Mouse (Mus musculus) NIH3T3 (cell line): ENCODE measurements around the gene Ell2.

Experiments used
- DNase-seq: peaks from one replicate; pipeline ENCODE4 v3.0.0-alpha.2; 2012; ENCODE audit warnings: low read depth

The Ell2 gene

DNA sequence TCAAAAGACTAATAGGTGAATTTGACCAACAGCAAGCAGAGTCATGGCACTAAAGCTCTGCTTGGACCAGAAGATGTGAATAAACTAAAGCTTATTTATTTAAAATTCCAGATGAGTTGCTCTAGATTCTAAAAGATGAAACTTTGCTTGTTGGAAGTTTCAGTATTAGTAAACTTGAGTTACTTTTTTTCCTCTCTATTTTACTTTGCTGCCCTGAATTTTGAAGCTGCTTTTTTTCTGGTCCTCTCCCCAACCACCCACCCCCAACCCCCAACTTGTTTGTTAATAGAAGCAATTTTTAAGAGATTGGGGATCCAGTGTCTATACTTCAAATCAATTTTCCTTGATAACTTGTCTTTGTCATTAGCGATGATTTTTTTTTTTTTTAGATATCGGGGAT, 64.2 kb downstream of the Ell2 start:
- no peak for DNase-seq

DNA sequence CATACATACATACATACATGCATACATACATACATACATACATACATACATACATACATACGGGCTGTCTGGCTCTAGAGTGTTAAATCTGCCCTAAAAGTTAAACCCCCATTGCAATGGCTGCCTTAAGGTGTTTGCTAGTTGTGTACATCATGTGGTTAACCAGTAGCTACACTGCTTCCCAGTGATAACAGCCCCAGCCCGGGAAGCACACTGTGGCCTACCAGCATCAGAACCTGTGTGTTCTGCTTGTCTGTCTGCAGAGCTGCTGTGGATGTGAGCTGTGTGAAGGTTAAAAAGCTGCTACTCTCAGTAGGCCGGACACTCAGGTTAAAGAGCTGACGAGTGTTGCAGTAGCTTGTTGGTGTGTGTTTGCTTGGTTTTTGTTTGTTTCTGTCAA, 64.8 kb downstream of the Ell2 start:
- no peak for DNase-seq

DNA sequence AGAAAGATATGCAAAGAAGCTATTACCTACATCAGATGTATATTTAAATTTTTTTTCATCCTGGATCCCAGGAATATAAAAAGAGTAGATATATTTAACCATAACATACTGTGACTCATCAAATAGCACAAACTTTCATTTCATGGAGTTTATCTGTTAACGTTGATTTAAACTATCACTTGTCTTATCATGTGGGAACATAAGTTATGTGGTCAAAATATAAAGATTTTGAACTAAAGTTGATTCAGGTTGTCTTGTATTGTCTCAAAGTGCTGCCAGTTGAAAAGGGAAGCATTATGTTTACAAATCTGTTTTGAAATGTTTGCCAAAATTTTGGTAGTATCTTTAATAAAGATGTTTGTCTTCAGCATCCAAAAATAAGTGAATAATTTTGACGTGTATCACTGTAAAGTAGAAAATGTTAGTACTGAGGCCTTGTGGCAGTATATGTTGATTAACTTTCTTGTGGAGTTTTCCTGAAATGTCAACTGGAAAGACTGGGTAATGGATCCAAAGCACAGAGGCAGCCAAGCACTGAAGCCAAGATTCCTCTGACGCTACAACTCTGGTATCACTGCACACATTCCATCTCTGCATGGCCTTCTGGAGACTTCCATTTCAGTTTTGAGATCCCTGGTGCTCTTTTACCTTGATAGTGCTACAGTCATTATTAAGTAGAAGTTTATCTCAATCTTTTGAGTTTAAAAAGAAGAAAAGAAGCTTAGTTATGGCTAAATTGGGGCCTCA, 65.6 kb downstream of the Ell2 start:
- DNase-seq, result no peak

DNA sequence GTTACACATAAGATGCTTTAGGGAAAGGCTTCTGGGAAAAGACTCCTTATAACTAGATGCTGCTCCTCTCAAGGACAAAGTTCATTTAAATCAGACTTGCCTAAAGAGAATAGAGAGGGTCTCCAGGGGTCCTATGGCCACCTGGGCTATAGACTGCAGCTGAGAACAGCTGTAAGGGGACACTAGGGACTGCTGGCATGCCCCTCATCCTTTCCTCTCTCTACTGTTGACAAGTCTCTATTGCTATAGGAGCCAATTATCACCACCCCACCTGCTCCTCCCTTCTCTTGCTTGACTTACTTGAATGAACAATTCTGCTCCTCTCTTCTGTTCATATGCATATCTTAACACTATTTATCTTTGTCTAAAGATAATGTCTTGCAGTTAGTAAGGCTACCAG, 69.4 kb downstream of the Ell2 start:
- no peak for DNase-seq

DNA sequence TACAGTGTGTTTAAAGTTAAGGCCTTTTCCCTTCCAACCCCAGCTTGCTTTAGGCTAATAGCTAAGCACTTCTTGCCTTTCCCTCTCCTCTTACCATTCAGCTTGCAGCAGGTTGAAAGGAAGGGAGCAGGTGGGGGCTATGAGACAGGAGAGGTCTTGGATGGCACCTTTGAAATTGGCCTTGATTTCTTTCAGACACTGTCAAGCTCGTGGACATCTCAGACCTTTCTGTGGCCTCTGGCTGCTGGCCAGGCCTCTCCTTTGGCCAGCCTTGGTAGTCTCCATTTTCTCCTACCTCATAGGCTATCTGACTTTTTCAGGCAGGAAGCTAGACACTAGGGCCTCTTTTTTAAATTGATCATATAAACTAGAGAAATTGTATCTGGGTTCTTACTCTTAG, 70.1 kb downstream of the Ell2 start:
- DNase-seq, result no peak

DNA sequence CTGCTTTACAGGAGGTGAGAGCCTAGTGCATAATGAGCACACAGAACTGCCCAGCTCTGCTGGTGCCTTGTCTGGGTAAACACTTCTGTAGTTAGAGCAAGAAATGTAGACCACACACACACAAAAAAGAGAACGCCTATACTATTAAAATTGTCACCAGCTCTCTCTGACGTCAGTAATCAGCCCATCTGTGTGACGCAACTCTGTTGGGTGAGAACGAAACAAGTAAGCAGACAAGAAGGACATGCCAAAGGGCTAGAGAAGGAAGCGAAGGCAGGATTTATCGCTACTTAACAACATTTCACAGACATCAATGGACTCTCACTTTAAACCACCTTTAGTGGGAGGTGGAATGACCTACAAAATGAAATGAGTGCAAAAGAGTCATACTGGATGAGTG, 71.6 kb downstream of the Ell2 start:
- DNase-seq, result no peak

DNA sequence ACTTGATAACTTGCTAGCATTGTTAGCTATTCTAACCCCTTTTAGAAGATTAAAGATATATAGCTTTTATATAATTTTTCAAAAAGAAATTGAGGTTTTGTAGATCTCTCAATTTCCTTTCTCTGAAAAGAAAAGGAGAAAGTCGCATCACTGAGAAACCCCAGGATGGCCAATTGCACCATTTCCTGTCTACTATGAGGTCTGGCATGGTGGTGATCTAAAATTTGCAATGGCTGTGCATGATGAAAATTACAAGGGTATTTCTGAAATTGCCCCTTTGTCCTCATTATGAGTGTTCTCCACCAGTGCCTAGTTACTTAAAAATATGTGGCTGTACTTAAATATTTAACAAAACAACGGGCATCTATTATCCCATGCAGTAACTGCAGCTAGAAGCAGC, 72.6 kb downstream of the Ell2 start:
- no peak for DNase-seq

DNA sequence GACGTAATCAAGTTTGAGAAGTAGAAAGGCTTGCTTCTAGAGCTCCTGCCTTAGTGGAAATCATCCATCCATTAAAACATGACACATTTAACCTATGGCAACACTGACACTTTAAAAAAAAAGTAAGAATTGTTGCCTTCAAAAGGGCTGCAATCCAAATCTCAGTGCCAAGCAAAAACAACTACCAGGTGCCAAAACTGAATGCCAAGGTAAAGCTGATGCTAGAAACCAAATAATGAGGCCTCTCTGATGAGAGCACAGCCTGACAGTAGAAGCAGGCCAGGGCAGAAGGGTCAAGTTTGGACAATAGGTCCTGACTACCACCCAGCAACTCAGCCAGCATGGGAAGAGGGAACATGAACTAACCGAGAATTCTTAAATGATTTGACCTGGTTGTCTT, 73.5 kb downstream of the Ell2 start:
- DNase-seq, result no peak

DNA sequence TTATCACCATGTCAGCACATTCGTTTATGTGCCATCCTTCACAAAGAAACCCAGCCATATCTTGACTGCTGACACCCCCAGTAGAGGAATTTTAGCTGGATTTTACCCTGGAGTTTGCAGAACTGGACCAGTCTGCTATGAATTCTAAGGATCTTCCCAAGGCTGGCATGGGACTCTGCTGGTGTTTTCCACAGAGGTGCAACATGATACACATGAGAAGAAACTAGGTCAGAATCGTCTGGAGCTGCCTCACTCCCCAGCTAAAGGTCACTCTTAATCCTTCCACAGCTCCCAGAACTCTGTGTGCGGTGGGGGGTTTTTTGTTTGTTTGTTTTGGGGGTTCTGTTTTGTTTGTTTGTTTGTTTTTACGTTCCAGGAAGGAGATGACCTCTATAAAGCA, 79.2 kb downstream of the Ell2 start:
- DNase-seq, result no peak

DNA sequence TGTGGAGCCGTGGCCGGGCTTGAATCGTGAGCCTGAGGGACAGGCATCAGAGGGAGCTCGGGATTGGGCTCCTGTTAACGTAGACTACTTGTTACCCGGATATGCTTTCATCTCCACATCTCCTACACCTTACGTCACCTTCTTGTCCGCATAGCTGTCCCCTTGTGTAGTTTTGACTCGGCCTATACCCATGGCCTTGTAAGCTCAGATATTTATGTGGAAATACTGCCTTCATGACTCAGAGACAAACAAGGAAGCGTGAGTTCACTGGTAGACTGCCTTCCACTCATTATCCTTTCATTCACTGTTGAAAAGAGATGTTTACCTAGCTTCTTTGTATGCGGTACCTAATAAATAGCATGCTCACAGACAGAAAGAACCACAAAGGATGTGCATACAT, 79.7 kb downstream of the Ell2 start:
- no peak for DNase-seq

DNA sequence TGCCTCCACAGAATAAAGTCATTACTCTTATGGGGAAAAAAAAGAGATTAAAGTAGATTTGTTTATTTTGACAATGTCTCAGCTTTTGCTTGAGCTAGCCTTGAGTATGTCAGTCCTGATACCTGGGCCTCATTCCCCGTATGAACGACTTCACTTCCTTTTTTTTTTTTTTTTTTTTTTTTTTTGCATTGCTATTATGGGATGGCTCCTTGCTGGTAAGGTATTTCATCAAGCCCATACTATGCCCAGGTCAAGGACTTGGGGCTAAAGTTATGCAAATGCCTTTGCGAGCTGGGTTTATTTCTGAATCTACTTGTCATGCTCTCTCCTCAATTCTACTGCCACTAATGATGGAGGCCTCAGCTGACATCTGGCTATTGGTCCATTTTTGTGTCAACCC, 80.8 kb downstream of the Ell2 start:
- DNase-seq, result no peak

DNA sequence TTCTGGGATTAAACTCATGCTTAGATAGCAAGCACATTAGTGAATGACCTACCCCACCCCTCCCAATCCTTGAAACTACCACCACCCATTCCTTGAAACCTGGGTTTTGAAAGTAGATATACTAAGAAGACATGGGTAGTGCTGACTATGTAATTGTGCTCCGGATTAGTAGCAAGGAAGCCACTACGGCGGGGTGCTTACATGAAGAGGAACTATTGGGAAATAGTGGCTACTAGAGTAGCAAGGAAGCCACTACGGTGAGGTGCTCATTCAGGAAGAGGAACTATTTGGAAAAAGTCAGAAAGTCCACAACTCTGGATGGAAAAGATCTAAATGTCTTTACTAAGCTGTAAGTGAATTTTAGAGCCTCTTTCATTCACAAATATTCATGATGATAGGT, 81.6 kb downstream of the Ell2 start:
- DNase-seq, result no peak

DNA sequence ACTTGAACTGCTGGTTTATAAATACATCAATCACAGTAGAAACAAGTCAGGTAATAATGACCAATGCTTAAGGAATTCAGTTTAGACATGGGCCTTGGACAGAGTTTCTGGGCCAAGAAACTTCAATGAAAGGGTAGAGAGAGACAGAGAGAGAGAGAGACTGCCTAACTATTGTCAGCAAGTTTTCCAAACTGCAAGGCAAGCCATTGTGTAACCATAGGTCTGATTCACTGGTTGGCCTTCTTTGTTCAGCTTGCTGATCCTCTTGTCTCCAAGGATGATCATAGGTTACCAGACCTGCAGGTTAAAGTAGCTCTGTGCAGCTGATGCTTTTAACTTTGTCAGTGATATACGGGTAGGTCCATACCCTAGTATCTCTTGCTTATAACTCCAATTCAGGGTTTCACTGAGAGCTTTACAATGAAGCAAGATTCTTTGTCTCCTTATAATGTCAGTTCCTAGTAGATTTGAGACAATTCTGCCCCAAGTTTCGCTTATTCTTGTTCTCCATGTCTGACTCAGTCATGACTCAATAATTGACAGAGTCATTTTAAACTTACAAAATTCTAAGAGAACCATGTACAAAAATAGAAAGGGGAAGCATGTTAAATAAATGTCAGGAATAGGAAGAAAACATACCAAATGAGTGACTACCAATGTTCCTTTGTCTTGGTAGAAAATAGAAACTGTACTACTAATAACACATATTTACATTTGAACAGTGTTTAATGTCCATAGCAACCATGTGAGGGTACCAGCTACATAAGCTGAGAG, 82.7 kb downstream of the Ell2 start:
- peak; percentile 54 for DNase-seq

DNA sequence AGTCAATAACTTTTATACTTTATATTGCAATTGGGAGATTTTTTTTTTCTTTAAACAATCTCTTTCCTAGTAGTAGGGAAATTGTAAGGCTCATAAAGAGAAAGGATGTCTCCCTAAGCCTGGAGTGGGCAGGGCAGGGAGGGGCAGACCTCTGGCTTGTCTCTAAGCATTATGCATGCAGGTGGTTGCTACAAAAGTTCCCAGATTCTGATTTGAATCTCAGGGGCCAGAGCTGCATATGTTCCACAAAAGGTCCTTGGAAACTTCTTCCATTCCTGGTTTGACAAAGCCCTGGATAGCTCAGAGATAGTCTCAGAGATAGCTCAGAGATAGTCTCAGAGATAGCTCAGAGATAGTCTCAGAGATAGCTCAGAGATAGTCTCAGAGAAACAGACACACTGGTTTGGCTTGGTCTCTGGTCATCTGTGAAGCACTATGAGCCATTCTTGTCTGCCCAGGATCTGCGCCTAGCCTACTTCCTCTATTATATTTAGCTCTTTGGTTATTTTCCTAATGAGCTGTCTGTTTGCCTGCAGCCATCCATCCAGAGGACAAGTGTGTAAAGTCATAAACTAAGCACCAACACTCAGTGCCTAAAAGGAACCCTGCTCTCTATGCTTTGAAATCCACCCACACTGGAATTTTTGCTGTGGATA, 84.1 kb downstream of the Ell2 start:
- DNase-seq, result no peak

DNA sequence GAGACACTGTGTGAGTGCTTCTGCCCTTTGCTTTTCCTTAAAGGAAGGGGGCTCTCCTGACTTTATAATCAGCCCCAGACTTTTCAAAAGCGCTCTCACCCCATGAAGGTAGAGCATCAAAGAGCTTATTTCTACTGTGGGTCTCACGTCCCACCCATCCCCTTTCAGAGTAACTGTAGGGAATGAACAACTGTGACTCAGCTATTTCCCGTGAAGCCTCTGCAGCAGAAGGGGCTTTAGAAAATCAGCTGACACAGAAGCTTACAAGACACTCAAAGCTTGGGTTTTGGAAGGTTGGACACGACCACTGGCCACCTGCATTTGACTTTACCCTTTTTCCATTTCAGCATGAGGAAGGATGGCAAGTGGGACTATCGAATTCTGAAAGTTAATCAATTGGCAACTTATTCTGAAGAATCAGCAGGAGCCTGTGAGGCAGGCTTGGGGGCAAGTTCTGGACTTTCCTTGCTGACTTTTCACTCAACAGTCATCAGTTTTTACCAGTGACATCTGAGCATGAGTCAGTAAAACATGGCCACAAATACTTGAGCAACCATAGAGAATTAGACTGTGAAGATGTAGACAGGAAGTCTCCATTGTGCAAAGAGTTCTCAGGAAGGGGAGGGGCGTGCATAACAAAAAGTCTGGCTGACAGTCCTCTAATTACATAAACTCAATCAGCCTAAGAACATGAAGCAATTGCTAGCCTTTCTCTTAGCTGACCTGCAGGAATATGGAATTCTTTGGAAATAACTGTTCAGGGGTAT, 87.5 kb downstream of the Ell2 start:
- DNase-seq, result peak; percentile 36

DNA sequence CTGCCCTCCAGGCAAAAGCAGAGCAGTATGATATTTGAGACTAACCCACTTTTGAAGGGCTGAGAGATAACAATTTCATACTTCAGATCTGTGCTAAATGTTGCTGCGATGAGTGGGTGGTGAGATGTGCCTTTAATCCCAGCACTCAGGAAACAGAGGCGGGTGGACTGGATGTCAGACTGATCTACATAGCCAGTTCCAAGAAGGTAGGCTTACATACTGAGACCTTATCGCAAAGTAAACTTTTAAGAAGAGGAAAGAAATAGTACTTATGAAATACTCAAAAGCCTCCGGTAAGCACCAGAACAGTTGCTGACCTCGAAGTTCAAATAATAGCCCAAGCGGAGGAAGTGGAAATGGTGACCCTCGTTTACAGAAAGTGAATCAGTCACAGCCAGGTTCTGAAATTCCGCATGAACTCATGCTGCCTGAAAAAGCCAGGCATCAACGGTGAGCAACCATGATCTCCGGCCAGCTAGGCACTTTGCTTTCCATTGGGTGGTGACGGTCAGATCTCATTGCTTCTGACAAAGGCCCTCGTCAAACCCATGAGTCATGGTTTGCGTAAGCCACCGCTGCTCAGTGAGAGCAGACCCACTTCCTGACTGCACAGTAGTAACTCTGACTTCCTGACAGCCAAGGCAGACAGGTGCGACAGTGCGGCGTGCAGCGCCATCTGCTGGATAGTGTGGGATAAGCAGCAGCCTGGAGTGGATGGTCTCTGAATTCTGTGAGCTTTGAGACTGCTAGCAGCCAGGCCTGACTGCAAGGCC, 91.0 kb downstream of the Ell2 start:
- peak; percentile 95 for DNase-seq

DNA sequence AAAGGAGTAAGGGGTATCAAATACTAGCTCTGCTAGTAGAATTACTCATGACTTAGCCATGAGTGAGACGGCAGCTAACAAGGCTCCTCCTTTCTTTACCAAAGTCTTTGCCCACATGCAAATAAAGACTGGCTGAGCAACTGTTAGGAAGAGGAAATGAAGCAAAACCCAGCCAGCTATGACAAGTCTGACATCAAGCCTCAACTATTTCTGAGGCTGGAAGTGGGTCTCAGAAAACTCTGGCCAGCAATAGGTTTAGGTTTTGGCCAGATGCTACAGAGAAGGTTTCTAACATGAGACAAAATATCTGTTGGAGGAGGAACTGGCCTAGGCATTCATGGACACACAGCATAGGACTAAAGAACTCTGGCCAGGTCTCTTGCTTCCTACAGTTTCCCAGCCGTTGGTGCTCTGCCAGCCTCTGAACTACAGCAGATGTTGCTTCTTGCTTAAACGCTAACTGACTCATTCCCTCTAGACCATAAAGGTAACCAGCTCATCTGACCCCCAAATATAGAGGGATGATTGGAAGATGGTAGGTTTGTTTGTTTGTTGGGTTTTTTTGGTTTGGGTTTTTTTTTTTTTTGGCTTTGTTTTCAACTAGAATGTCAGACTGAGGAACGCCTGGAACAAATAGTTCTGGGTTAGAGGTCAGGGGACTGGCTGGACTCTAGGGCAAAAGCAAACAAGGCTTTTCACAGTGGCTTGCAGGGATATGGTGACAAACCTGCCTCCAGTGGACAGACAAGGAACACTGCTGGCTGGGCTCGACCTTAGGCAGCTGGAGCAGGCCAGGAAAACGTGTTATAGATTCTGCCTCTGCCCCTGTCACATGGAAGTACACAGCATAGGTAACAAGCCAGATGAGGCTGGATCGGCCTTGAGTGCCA, 92.1 kb downstream of the Ell2 start:
- DNase-seq, result peak; percentile 91

DNA sequence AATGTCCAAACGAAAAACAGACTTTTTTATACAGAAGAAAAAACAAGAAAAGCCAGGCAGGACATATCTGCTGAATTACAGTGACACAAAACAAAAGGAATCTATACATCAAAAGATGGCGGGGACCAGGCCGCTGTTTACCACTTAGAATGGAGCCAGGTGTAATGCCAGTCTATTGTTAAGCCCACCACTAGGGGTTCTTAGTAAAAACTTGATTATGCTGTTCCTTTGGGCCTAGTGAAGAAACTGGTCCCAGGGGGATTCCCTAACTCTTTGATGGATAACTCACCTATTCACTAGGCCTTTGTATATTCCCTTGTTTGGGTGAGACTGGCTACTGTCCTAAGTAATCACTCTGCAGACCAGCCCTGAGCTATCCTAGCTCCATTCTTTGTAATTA, 92.9 kb downstream of the Ell2 start:
- DNase-seq, result no peak

DNA sequence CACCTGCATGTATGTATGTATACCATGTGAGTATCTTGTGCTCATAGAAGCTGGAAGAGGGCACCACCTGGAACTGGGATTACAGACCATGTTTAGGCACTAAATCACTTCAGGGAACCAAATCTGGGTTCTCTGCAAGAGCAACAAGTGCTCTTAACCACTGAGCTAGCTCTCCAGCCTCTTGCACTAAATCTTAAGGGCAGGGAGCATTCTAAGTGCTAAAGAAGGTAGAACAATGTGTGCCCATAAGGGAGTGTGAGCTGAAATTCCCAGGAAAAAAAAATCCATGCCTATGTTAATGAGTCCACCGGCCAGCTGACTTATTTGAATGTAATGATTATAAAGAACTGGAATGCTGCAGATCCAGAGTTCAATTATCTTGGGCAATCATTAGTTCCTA, 101.4 kb downstream of the Ell2 start:
- DNase-seq, result no peak

DNA sequence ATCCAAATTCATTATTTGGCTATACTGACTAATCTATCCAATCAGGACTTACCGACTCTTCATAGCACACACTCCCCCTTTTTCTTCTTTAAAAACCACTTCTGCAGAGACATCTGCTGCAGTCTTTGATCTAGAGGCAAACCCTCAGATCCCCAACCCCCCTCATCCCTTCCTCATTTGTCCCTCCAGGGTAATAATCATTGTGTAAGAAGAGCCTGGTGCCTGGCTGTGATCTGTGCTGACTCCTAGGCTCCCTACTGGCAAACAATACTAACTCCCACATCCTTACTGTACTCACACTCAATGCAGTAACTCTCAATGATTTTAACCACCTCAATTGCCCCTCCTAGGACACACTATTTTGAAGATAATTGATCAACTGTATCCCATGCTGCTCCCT, 103.4 kb downstream of the Ell2 start:
- DNase-seq, result no peak

DNA sequence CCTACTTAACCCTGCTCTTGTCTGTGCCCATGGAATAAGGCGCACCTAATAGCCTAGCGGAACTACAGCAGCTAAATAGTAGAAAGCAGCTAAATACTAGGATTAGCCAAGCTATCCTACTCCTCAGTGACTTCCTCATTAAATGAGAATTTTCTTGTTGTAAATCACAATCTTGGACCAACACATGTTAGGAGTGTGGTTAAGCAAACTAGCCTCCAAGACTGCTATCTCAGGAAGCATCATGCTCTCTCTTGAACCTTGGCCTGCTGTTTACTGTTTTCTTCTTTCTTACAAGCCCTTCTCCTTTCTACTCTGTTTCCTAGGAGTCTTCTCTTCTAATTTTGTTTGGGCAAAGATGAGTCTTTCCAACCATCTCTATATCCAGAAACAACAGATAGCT, 110.6 kb downstream of the Ell2 start:
- no peak for DNase-seq
